Mouse (Mus musculus) liver, adult 2 months (tissue): ENCODE results near the gene Khk. TPM values are rescaled to one million over a fixed set of nuclear protein-coding genes. Genes with fewer than 3 reads are reported as not detected.

Experiments used
- DNase-seq: peaks from one replicate; pipeline ENCODE4 v3.0.0-alpha.2; 2011; ENCODE audit warnings: low read depth, low spot score; ENCODE audit errors: extremely low read depth
- H3K27ac ChIP-seq: fragments of 200-500 bp; replicated peaks from 2 replicates; pipeline ENCODE4 v1.5.1; 2012; ENCODE audit warnings: low read depth, mild to moderate bottlenecking, control low read depth, inconsistent platforms, low read length; ENCODE audit not compliant: insufficient read depth
- H3K27me3 ChIP-seq: fragments of 200-500 bp; 2 replicates; pipeline ENCODE4 v1.6.1; 2012; ENCODE audit warnings: mild to moderate bottlenecking, moderate library complexity, low read length, inconsistent platforms; ENCODE audit not compliant: control insufficient read depth, insufficient read depth
- H3K36me3 ChIP-seq: fragments of 200-500 bp; 2 replicates; pipeline ENCODE4 v1.6.1; 2012; ENCODE audit warnings: low read length, inconsistent platforms; ENCODE audit not compliant: control insufficient read depth, insufficient read depth
- H3K4me1 ChIP-seq: fragments of 200-500 bp; 2 replicates; pipeline ENCODE4 v1.6.1; 2011; ENCODE audit warnings: low read length; ENCODE audit not compliant: control insufficient read depth, insufficient read depth
- H3K4me3 ChIP-seq: fragments of 200-500 bp; 2 replicates; pipeline ENCODE4 v1.5.1; 2011; ENCODE audit warnings: low read depth, mild to moderate bottlenecking, control low read depth, low read length, moderate library complexity; ENCODE audit not compliant: insufficient read depth
- H3K79me2 ChIP-seq: fragments of 200-500 bp; 2 replicates; pipeline ENCODE4 v1.6.1; 2012; ENCODE audit warnings: inconsistent platforms, mild to moderate bottlenecking, low read length, moderate library complexity; ENCODE audit not compliant: control insufficient read depth, insufficient read depth
- H3K9ac ChIP-seq: fragments of 200-500 bp; 2 replicates; pipeline ENCODE4 v1.6.1; 2012; ENCODE audit warnings: low read depth, mild to moderate bottlenecking, control low read depth, inconsistent platforms, low read length
- CTCF ChIP-seq: fragments of 200-500 bp; IDR thresholded peaks from 2 replicates; pipeline ENCODE4 v1.5.1; 2011; ENCODE audit warnings: low read depth, low read length, control low read depth
- POLR2A ChIP-seq: fragments of 200-500 bp; IDR thresholded peaks from 2 replicates; pipeline ENCODE4 v1.6.1; 2011; ENCODE audit warnings: low read length, control low read depth; ENCODE audit not compliant: insufficient read depth; ENCODE audit errors: extremely low read depth
- WGBS: fragments of 180-500 bp; shearing (Covaris S2); methylation state at CpG from one replicate; pipeline ENCODE4 v1.1.7; 2018; 5-methylcytosine and 5-hydroxymethylcytosine counted together
- polyA plus RNA-seq: library from polyadenylated mRNA; depleted of rRNA; stranded (reverse); fragments of >200 nt; gene quantifications from 2 replicates; pipeline ENCODE4 v1.2.3, GENCODE M21; 2012; rRNA removed
- total RNA-seq: library from RNA; depleted of rRNA; stranded (reverse); fragments of >200 nt; gene quantifications from 2 replicates; pipeline ENCODE4 v1.2.3, GENCODE M21; 2014; rRNA removed

Khk gene
- total and polyA plus RNA-seq, 2 experiments: 405 to 735 TPM

DNA sequence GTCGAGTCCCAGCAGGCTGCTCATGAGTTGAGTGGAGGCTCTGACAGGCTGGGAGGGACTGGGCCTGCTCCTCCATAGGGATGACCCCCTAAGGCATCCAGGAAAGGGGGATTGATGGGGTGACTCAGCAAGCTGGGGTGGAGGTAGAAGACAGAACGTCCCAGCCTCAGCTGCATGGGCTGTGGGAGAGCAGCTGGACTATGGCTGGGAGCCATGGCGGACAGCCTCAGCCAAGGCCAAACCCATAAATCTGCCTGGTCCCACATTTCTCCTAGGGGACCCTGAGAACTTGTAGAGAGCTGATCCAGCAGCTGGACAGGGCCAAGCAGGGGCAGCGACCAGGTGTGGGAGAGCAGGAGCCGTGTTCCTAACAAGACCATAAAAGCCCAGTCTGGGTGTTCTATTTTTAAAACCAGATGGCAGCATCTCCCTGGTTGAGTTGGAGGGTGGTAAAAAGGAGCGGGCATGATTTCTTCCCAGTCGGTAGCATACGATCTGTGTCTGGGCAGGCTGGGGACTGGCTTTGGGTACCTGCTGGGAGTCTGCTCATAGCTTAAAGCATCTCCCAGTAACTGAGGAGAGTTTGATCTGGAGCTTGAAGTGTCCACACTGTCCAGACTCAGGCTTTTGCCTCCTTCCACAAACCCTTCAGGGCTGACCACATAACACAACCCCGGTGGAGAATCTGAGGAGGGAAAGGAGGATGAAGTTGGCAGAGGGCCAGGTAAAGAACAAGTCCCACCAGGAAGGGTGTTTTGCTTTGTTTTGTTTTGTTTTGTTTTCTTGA lies 53.8 kb downstream of the Khk start:
- DNase-seq: no peak
- no peak for TF ChIP-seq POLR2A
- TF ChIP-seq CTCF: no peak
- Histone ChIP-seq H3K36me3 (no peaks in the 10 kb centered on the region), H3K4me1 (no peaks in the 10 kb centered on the region), H3K9ac (no peak overlapping the region), H3K27ac (no peak overlapping the region), H3K79me2 (no peaks in the 10 kb centered on the region), H3K27me3 (no peaks in the 10 kb centered on the region), H3K4me3 (no peak overlapping the region)
- WGBS: 88% methylated on average over 9 of the region's 9 CpGs

Other genes with a start within 250 kb of the Khk start
- gene Dpysl5, start 209.9 kb upstream of the Khk start, total RNA-seq: not detected in 2 replicates
- 0.06 TPM in 2 replicates for gene Dpysl5, start 209.9 kb upstream of the Khk start, polyA plus RNA-seq
- gene Mapre3, start 106.8 kb upstream of the Khk start, total RNA-seq: 5.7 and 9.1 TPM in 2 replicates
- gene Mapre3, start 106.8 kb upstream of the Khk start, polyA plus RNA-seq: 33.1 and 48.5 TPM in 2 replicates
- 27.9 and 35.1 TPM in 2 replicates for gene Tmem214, start 53.4 kb upstream of the Khk start, total RNA-seq
- gene Tmem214, start 53.4 kb upstream of the Khk start, polyA plus RNA-seq: 62.4 and 89.2 TPM in 2 replicates
- gene Agbl5, start 32.7 kb upstream of the Khk start, total RNA-seq: 2.7 and 4.6 TPM in 2 replicates
- 4.3 and 7.5 TPM in 2 replicates for gene Agbl5, start 32.7 kb upstream of the Khk start, polyA plus RNA-seq
- 76.2 and 88.6 TPM in 2 replicates for gene Ost4, start 13.6 kb upstream of the Khk start, total RNA-seq
- 167 and 196 TPM in 2 replicates for gene Ost4, start 13.6 kb upstream of the Khk start, polyA plus RNA-seq
- gene Emilin1, start 8.0 kb upstream of the Khk start, total RNA-seq: 17.6 and 17.8 TPM in 2 replicates
- gene Emilin1, start 8.0 kb upstream of the Khk start, polyA plus RNA-seq: 27.8 and 31.5 TPM in 2 replicates
- 0.60 and 0.74 TPM in 2 replicates for gene Cgref1, start 24.2 kb downstream of the Khk start, total RNA-seq
- gene Cgref1, start 24.2 kb downstream of the Khk start, polyA plus RNA-seq: 0.28 and 0.34 TPM in 2 replicates
- 62.0 and 91.0 TPM in 2 replicates for gene Preb, start 38.9 kb downstream of the Khk start, total RNA-seq
- gene Preb, start 38.9 kb downstream of the Khk start, polyA plus RNA-seq: 279 and 433 TPM in 2 replicates
- gene Tcf23, start 47.2 kb downstream of the Khk start, total RNA-seq: under 0.01 and 0.07 TPM in 2 replicates
- 0.06 TPM in 1 of 2 replicates, not detected in the other for gene Tcf23, start 47.2 kb downstream of the Khk start, polyA plus RNA-seq
- 172 and 185 TPM in 2 replicates for gene Atraid, start 126.9 kb downstream of the Khk start, total RNA-seq
- 160 TPM in 2 replicates for gene Atraid, start 126.9 kb downstream of the Khk start, polyA plus RNA-seq
- 6.1 and 6.7 TPM in 2 replicates for gene Slc5a6, start 127.5 kb downstream of the Khk start, total RNA-seq
- gene Slc5a6, start 127.5 kb downstream of the Khk start, polyA plus RNA-seq: 15.5 and 16.2 TPM in 2 replicates
- gene Cad, start 133.3 kb downstream of the Khk start, total RNA-seq: 10.7 and 11.8 TPM in 2 replicates
- gene Cad, start 133.3 kb downstream of the Khk start, polyA plus RNA-seq: 8.4 and 12.7 TPM in 2 replicates
- not detected in 2 replicates for gene Dnajc5g, start 184.9 kb downstream of the Khk start, total RNA-seq
- not detected in 2 replicates for gene Dnajc5g, start 184.9 kb downstream of the Khk start, polyA plus RNA-seq
- gene Slc30a3, start 186.8 kb downstream of the Khk start, total RNA-seq: 0.37 and 0.60 TPM in 2 replicates
- gene Slc30a3, start 186.8 kb downstream of the Khk start, polyA plus RNA-seq: 0.37 and 0.97 TPM in 2 replicates
- 0.28 TPM in 1 of 2 replicates, not detected in the other for gene Trim54, start 195.3 kb downstream of the Khk start, total RNA-seq
- gene Trim54, start 195.3 kb downstream of the Khk start, polyA plus RNA-seq: not detected in 2 replicates
- gene Ucn, start 217.4 kb downstream of the Khk start, total RNA-seq: not detected in 2 replicates
- not detected in 2 replicates for gene Ucn, start 217.4 kb downstream of the Khk start, polyA plus RNA-seq
- gene Mpv17, start 232.8 kb downstream of the Khk start, total RNA-seq: 49.0 and 58.8 TPM in 2 replicates
- 88.8 and 92.3 TPM in 2 replicates for gene Mpv17, start 232.8 kb downstream of the Khk start, polyA plus RNA-seq